In genomic region chr13:50829879-50830550, GRCm38 (mm10) we compare ENCODE assay signal across 8 mouse cellular contexts.
DNase-seq lines count a peak whose midpoint lies in the region; ATAC-seq and TF ChIP-seq lines count a peak whose summit lies in the region.
"Not testable (repeated sequence)": the region's sequence is repeated elsewhere in the genome, so short reads cannot be mapped to it uniquely, and the experiment has no call there.

No protein-coding gene starts in this region.

- not testable (repeated sequence) for H3K27ac ChIP-seq in forebrain, embryonic 16.5 days (ENCODE audit: low read length); hindbrain, embryonic 14.5 days; kidney, postnatal 0 days; neural tube, embryonic 11.5 days (ENCODE audit: low read depth, low read length)

- not testable (repeated sequence) for H3K4me3 ChIP-seq in forebrain, embryonic 16.5 days (replicated peaks; ENCODE audit: low read length); hindbrain, embryonic 14.5 days (replicated peaks; ENCODE audit: low read length); kidney, postnatal 0 days (replicated peaks; ENCODE audit: low read depth, low read length); neural tube, embryonic 11.5 days (ENCODE audit: low read depth, low read length)

- H3K9me3 ChIP-seq in forebrain, embryonic 16.5 days (ENCODE audit: control insufficient read depth, low read length); hindbrain, embryonic 14.5 days (ENCODE audit: control insufficient read depth, low read length); kidney, postnatal 0 days (replicated peaks; ENCODE audit: low read length); neural tube, embryonic 11.5 days (ENCODE audit: control insufficient read depth, low read length): not testable (repeated sequence)

- peak; percentile 47 for DNase-seq in 3T3-L1 (ENCODE audit: low read depth, low spot score)
- DNase-seq in adipocyte (ENCODE audit: low spot score) = peak; percentile 13
- DNase-seq in embryo, embryonic 10 days (ENCODE audit: low spot score) = peak; percentile 34
- peak; percentile 54 for DNase-seq in hindbrain, embryonic 14.5 days (ENCODE audit: low spot score)
- DNase-seq in kidney, postnatal 0 days (ENCODE audit: low spot score) = peak; percentile 50
- DNase-seq in lung, postnatal 10 days = peak; percentile 4
- DNase-seq in neural tube, embryonic 11.5 days (ENCODE audit: low spot score) = peak; percentile 36

- not testable (repeated sequence) for H3K27me3 ChIP-seq in forebrain, embryonic 16.5 days (replicated peaks; ENCODE audit: control insufficient read depth, insufficient read depth, low read length); hindbrain, embryonic 14.5 days (ENCODE audit: control insufficient read depth, insufficient read depth, low read length); kidney, postnatal 0 days (ENCODE audit: insufficient read depth, low read length); neural tube, embryonic 11.5 days (ENCODE audit: control insufficient read depth, insufficient read depth, low read length)

- peak; percentile 62 for ATAC-seq in forebrain, embryonic 16.5 days
- ATAC-seq in hindbrain, embryonic 14.5 days (ENCODE audit: low FRiP score) = peak; percentile 83
- 0 out of 2 replicates have a peak, but pooled peaks have one; percentile 29 for ATAC-seq in kidney, postnatal 0 days (replicated peaks; ENCODE audit: low FRiP score, low read depth)
- peak; percentile 75 for ATAC-seq in neural tube, embryonic 11.5 days (ENCODE audit: insufficient read depth, low FRiP score, low TSS enrichment)

- peak; percentile 61 for TF ChIP-seq CTCF in kidney, postnatal 0 days (IDR thresholded peaks at IDR 0.05; ENCODE audit: low read depth)

- WGBS in forebrain, embryonic 16.5 days = 27% methylated on average over 4 of the region's 5 CpGs
- 30% methylated on average over 4 of the region's 5 CpGs for WGBS in hindbrain, embryonic 14.5 days
- 31% methylated on average over 4 of the region's 5 CpGs for WGBS in kidney, postnatal 0 days
- WGBS in neural tube, embryonic 11.5 days = 27% methylated on average over 3 of the region's 5 CpGs

- H3K9ac ChIP-seq in forebrain, embryonic 16.5 days (replicated peaks; ENCODE audit: low read depth, low read length); hindbrain, embryonic 14.5 days; kidney, postnatal 0 days (ENCODE audit: low read depth, low read length); neural tube, embryonic 11.5 days (ENCODE audit: low read length): not testable (repeated sequence)

- not testable (repeated sequence) for H3K4me1 ChIP-seq in forebrain, embryonic 16.5 days (replicated peaks; ENCODE audit: control insufficient read depth, insufficient read depth, low read length); hindbrain, embryonic 14.5 days (replicated peaks; ENCODE audit: control insufficient read depth, insufficient read depth, low read length); kidney, postnatal 0 days (replicated peaks; ENCODE audit: insufficient read depth, low read length); neural tube, embryonic 11.5 days (ENCODE audit: control insufficient read depth, insufficient read depth, low read length)

- H3K36me3 ChIP-seq in forebrain, embryonic 16.5 days (ENCODE audit: control insufficient read depth, insufficient read depth); hindbrain, embryonic 14.5 days (replicated peaks; ENCODE audit: control insufficient read depth, insufficient read depth); kidney, postnatal 0 days (ENCODE audit: insufficient read depth, low read length); neural tube, embryonic 11.5 days (ENCODE audit: control insufficient read depth, insufficient read depth, low read length): not testable (repeated sequence)

- not testable (repeated sequence) for H3K4me2 ChIP-seq in forebrain, embryonic 16.5 days (ENCODE audit: low read length); hindbrain, embryonic 14.5 days (replicated peaks); kidney, postnatal 0 days (ENCODE audit: low read length); neural tube, embryonic 11.5 days (ENCODE audit: low read depth)

Comparison
In these comparisons a context has a peak if more than half of its experiments do, and no peak if none do; other contexts are left out.
1. DNase-seq: peak in every context shown above with its lines; median percentile 54 in hindbrain, embryonic 14.5 days; 50 in kidney, postnatal 0 days; 47 in 3T3-L1; 36 in neural tube, embryonic 11.5 days; 34 in embryo, embryonic 10 days; 13 in adipocyte; 4 in lung, postnatal 10 days.
2. ATAC-seq: peak in every context shown above with its lines; median percentile 83 in hindbrain, embryonic 14.5 days; 75 in neural tube, embryonic 11.5 days; 62 in forebrain, embryonic 16.5 days; 29 in kidney, postnatal 0 days.